Mouse (Mus musculus) limb, embryonic 11.5 days (tissue): ENCODE measurements at regions not wholly inside any gene's neighbourhood (a gene's known extent, or its start where the extent isn't known, plus 50 kb on each side); places are given as distances from the start of the nearest gene placed in this dataset.

Experiments used
- ATAC-seq: fragments of 200-750 bp; cut with Nextera tagmentation; 2 replicates; pipeline ENCODE4 v1.8.0; 2017; ENCODE audit warnings: low read depth; ENCODE audit not compliant: insufficient number of reproducible peaks, low FRiP score, low TSS enrichment
- DNase-seq: peaks from one replicate; pipeline ENCODE4 v3.0.0-alpha.2; 2015; ENCODE audit warnings: low spot score
- H3K27ac ChIP-seq: fragments of 300-500 bp; sonication (generic); replicated peaks from 2 replicates; pipeline ENCODE4 v1.5.1; 2014; ENCODE audit warnings: low read depth, mild to moderate bottlenecking, low read length
- H3K27me3 ChIP-seq: fragments of 300-500 bp; sonication (generic); 2 replicates; pipeline ENCODE4 v1.6.1; 2014; ENCODE audit warnings: mild to moderate bottlenecking, low read length, mixed read lengths; ENCODE audit not compliant: control insufficient read depth, insufficient read depth
- H3K36me3 ChIP-seq: fragments of 300-500 bp; sonication (generic); 2 replicates; pipeline ENCODE4 v1.6.1; 2014; ENCODE audit warnings: mild to moderate bottlenecking, low read length, moderate library complexity, mixed read lengths; ENCODE audit not compliant: control insufficient read depth, insufficient read depth
- H3K4me1 ChIP-seq: fragments of 300-500 bp; sonication (generic); 2 replicates; pipeline ENCODE4 v1.6.1; 2014; ENCODE audit warnings: low read length, mixed read lengths; ENCODE audit not compliant: control insufficient read depth, insufficient read depth
- H3K4me2 ChIP-seq: fragments of 300-500 bp; sonication (generic); 2 replicates; pipeline ENCODE4 v1.6.1; 2014; ENCODE audit warnings: low read depth, mild to moderate bottlenecking, moderate library complexity; ENCODE audit not compliant: severe bottlenecking
- H3K4me3 ChIP-seq: fragments of 300-500 bp; sonication (generic); 2 replicates; pipeline ENCODE4 v1.5.1; 2014; ENCODE audit warnings: low read depth, low read length
- H3K9ac ChIP-seq: fragments of 300-500 bp; sonication (generic); 2 replicates; pipeline ENCODE4 v1.6.1; 2014; ENCODE audit warnings: mild to moderate bottlenecking, low read length
- H3K9me3 ChIP-seq: fragments of 300-500 bp; sonication (generic); 2 replicates; pipeline ENCODE4 v1.6.1; 2016; ENCODE audit warnings: low read length; ENCODE audit not compliant: control insufficient read depth
- WGBS: fragments of 180-500 bp; shearing (Covaris S2); extraction: QIAGEN DNeasy Blood & Tissue Kit; methylation state at CpG from one replicate; pipeline ENCODE4 v1.1.7; 2014; 5-methylcytosine and 5-hydroxymethylcytosine counted together

DNA sequence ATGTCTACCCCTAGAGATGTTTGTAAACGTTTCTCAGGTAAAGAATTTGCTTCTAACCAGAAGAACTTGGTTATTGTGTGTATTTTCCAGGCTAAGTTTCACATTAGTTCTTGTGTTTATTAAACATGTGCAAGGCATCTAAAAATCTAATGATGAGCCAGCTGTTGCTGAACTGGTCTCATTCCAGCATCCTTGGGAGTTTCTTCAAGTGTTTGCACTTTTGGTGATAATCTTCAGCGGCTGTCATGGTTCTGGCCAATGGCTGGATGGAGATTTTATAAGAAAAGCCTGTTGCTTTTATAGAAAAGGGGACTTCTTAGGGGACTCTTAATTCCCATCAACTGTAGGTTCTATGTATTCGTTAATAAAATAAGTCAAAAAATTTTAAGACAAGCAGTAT lies 229.1 kb downstream of the Gm11146 start:
- no peak for DNase-seq
- no peak for ATAC-seq
- Histone ChIP-seq H3K27me3 (no peaks in the 10 kb centered on the region), H3K27ac (no peak overlapping the region), H3K4me1 (no peaks in the 10 kb centered on the region), H3K36me3 (no peaks in the 10 kb centered on the region), H3K9ac (no peak overlapping the region), H3K4me2 (no peak overlapping the region), H3K9me3 (no peaks in the 10 kb centered on the region), H3K4me3 (no peak overlapping the region)
- 85% methylated on average over 3 of the region's 3 CpGs for WGBS

GRCm38 (mm10) chr16:77369810-77370209 lies 232.1 kb downstream of the Gm11146 start:
- no peak overlapping the region for H3K4me3 ChIP-seq
- no peaks in the 10 kb centered on the region for H3K27me3 ChIP-seq
- WGBS: 95% methylated on average over 2 of the region's 2 CpGs
- H3K4me1 ChIP-seq: no peaks in the 10 kb centered on the region
- no peak overlapping the region for H3K4me2 ChIP-seq
- no peak for ATAC-seq
- H3K9ac ChIP-seq: no peak overlapping the region
- no peak for DNase-seq
- H3K36me3 ChIP-seq: no peaks in the 10 kb centered on the region
- no peak overlapping the region for H3K27ac ChIP-seq
- no peaks in the 10 kb centered on the region for H3K9me3 ChIP-seq

DNA sequence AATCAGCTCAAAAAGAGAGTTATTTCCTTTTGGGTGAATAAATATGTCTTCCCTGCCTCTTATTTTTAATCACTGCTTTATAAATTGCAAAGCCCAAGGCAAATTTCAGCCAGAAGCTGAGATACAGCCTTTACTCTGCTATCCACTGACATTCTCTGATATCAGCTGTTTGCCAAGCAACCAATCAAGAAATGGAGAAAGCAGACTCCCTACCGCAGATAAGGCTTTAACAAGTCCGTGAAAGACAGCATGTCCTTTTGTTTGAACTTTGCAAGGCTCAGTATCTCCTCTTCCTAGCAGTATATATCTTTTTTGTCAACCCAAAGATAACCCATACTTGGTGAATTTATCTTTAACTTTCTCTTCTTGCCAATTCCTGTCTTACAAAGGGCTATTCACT lies 236.6 kb downstream of the Gm11146 start:
- Histone ChIP-seq H3K9me3 (no peaks in the 10 kb centered on the region), H3K4me3 (no peak overlapping the region), H3K27me3 (no peaks in the 10 kb centered on the region), H3K36me3 (no peaks in the 10 kb centered on the region), H3K9ac (no peak overlapping the region), H3K4me1 (no peaks in the 10 kb centered on the region), H3K4me2 (no peak overlapping the region), H3K27ac (no peak overlapping the region)
- 62% methylated on average over 2 of the region's 2 CpGs for WGBS
- ATAC-seq (no peak), DNase-seq (no peak)

GRCm38 (mm10) chr16:77364439-77364838 lies 237.5 kb downstream of the Gm11146 start:
- 90% methylated on average over 3 of the region's 3 CpGs for WGBS
- Histone ChIP-seq H3K9ac (no peak overlapping the region), H3K4me2 (no peak overlapping the region), H3K27ac (no peak overlapping the region), H3K36me3 (no peaks in the 10 kb centered on the region), H3K4me1 (no peaks in the 10 kb centered on the region), H3K9me3 (no peaks in the 10 kb centered on the region), H3K27me3 (no peaks in the 10 kb centered on the region), H3K4me3 (no peak overlapping the region)
- no peak for DNase-seq
- no peak for ATAC-seq

- H3K9ac ChIP-seq: no peak overlapping the region
- DNase-seq (no peak), ATAC-seq (no peak)
- H3K4me1 ChIP-seq: peaks cover 3% of the 10 kb centered on the region; the same call in 1 of the 2 replicates
- H3K9me3 ChIP-seq: no peaks in the 10 kb centered on the region
- 95% methylated on average over 5 of the region's 5 CpGs for WGBS
- no peak overlapping the region for H3K4me3 ChIP-seq
- H3K27me3 ChIP-seq: no peaks in the 10 kb centered on the region
- no peaks in the 10 kb centered on the region for H3K36me3 ChIP-seq
- no peak overlapping the region for H3K4me2 ChIP-seq
- no peak overlapping the region for H3K27ac ChIP-seq
Observed at GRCm38 (mm10) chr16:77359190-77359589, 242.7 kb downstream of the Gm11146 start.

GRCm38 (mm10) chr16:77355260-77355659 lies 246.6 kb downstream of the Gm11146 start:
- ATAC-seq (peak; percentile 82; the same call in 1 of the 2 replicates), DNase-seq (peak; percentile 36)
- no peak overlapping the region; the same call in 1 of the 2 replicates for H3K27ac ChIP-seq
- H3K4me3 ChIP-seq: no peak overlapping the region
- no peaks in the 10 kb centered on the region for H3K9me3 ChIP-seq
- H3K27me3 ChIP-seq: no peaks in the 10 kb centered on the region
- 21% methylated on average over 5 of the region's 5 CpGs for WGBS
- H3K4me1 ChIP-seq: peaks cover 3% of the 10 kb centered on the region; the same call in 1 of the 2 replicates
- no peak overlapping the region for H3K9ac ChIP-seq
- no peaks in the 10 kb centered on the region for H3K36me3 ChIP-seq
- no peak overlapping the region for H3K4me2 ChIP-seq

- no peaks in the 10 kb centered on the region for H3K9me3 ChIP-seq
- DNase-seq: no peak
- ATAC-seq: no peak
- peaks cover 3% of the 10 kb centered on the region; the same call in 1 of the 2 replicates for H3K4me1 ChIP-seq
- WGBS: 94% methylated on average over 3 of the region's 3 CpGs
- no peak overlapping the region for H3K4me2 ChIP-seq
- no peaks in the 10 kb centered on the region for H3K27me3 ChIP-seq
- no peak overlapping the region for H3K27ac ChIP-seq
- no peak overlapping the region for H3K4me3 ChIP-seq
- no peak overlapping the region for H3K9ac ChIP-seq
- no peaks in the 10 kb centered on the region for H3K36me3 ChIP-seq
Observed at GRCm38 (mm10) chr16:77354201-77354712, 247.6 kb downstream of the Gm11146 start.

- Histone ChIP-seq H3K4me1 (no peaks in the 10 kb centered on the region), H3K9ac (no peak overlapping the region), H3K4me2 (no peak overlapping the region), H3K27ac (no peak overlapping the region), H3K27me3 (no peaks in the 10 kb centered on the region), H3K4me3 (no peak overlapping the region), H3K36me3 (no peaks in the 10 kb centered on the region; the same call in 1 of the 2 replicates), H3K9me3 (no peaks in the 10 kb centered on the region)
- DNase-seq: no peak
- 87% methylated on average over 7 of the region's 7 CpGs for WGBS
- ATAC-seq: no peak
Observed at GRCm38 (mm10) chr16:77346128-77346527, 255.8 kb downstream of the Gm11146 start.

DNA sequence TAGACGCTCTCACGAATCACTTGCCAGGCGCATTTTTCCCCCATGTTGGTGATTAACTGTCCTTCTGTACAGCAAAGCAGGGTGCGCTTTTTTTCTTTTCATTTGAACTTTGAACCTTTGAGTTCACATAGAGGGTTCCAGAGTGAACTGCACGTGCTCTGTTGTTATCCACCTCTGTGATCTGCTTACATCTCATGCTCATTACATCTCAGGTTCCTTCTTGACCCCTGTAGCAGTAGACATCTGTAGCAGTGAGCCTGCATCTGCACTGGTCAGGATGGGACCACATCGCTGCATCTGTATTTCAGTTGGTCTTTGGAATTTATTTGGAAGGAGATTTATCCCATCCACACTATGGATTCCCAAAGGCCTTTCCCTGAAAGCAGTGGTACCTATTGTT lies 269.6 kb downstream of the Gm11146 start:
- Histone ChIP-seq H3K4me3 (no peak overlapping the region), H3K4me2 (no peak overlapping the region; the same call in 1 of the 2 replicates), H3K4me1 (no peaks in the 10 kb centered on the region), H3K9me3 (no peaks in the 10 kb centered on the region; the same call in 1 of the 2 replicates), H3K27me3 (no peaks in the 10 kb centered on the region), H3K9ac (no peak overlapping the region), H3K27ac (no peak overlapping the region), H3K36me3 (peaks cover 4% of the 10 kb centered on the region; the same call in 1 of the 2 replicates)
- ATAC-seq (no peak), DNase-seq (no peak)
- WGBS: 63% methylated on average over 6 of the region's 6 CpGs
